Mouse (Mus musculus): ENCODE measurements around the gene Abl1.

GRCm38 (mm10) chr2:31788227-31788626 lies 100.1 kb downstream of the Abl1 start:
- TF ChIP-seq CTCF (IDR thresholded peaks at IDR 0.05) = peak; percentile 33; the same call in 1 of the 2 replicates
- TF ChIP-seq POLR2A (IDR thresholded peaks at IDR 0.05; ENCODE audit: insufficient read depth, low read depth, low read length) = no peak
- TF ChIP-seq EP300 (IDR thresholded peaks at IDR 0.05; ENCODE audit: insufficient read depth, low read depth, low read length) = no peak
